Mouse (Mus musculus): Measurements from ENCODE around the gene Dnph1. TPM values are rescaled to one million over a fixed set of nuclear protein-coding genes. Genes with fewer than 3 reads are reported as not detected.
"Not testable (repeated sequence)": the region's sequence is repeated elsewhere in the genome, so short reads cannot be mapped to it uniquely, and the experiment has no call there.

Dnph1 gene
- polyA plus RNA-seq, 1 experiment, result 9.4 TPM

DNA sequence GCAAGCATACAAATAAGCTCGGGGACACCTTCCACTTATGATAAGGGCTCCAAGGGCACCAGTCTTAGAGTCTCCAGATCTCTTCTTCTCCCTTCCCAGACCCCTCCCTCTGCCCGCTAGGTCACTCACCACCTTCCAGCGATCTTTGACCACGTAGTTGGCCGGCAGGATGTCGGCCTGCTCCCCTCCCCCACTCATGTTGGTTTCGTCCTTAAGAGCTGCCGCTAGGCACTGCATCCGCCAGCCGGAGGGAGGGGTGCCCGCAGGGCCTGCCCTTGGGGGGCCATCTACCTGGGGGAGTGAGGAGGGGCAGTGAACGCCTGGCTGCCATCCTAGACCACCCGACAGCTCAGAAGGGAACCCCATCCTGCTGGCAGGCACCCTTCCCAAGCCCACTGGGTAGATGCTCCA is 12.5 kb upstream of the Dnph1 start:
- Histone ChIP-seq H3K4me1 (ENCODE audit: control insufficient read depth, insufficient read depth, low read length) (peaks cover 19% of the 10 kb centered on the region), H3K27me3 (ENCODE audit: control insufficient read depth, insufficient read depth, low read length) (no peaks in the 10 kb centered on the region), H3K4me3 (ENCODE audit: control insufficient read depth, low read depth, low read length) (peak overlapping the region; percentile 52), H3K36me3 (ENCODE audit: control insufficient read depth, insufficient read depth, low read length) (no peaks in the 10 kb centered on the region), H3K27ac (ENCODE audit: control insufficient read depth, insufficient read depth, low read depth, low read length) (no peak overlapping the region)
- TF ChIP-seq POLR2A (IDR thresholded peaks at IDR 0.05; ENCODE audit: control insufficient read depth, low read depth, low read length), result no peak

- Histone ChIP-seq H3K36me3 (ENCODE audit: control insufficient read depth, insufficient read depth, low read length) (no peaks in the 10 kb centered on the region), H3K27me3 (ENCODE audit: control insufficient read depth, insufficient read depth, low read length) (no peaks in the 10 kb centered on the region), H3K27ac (ENCODE audit: control insufficient read depth, insufficient read depth, low read depth, low read length) (no peak overlapping the region), H3K4me3 (ENCODE audit: control insufficient read depth, low read depth, low read length) (peak overlapping the region; percentile 52), H3K4me1 (ENCODE audit: control insufficient read depth, insufficient read depth, low read length) (peaks cover 19% of the 10 kb centered on the region)
- no peak for TF ChIP-seq CTCF (IDR thresholded peaks at IDR 0.05; ENCODE audit: control insufficient read depth, insufficient read depth, insufficient replicate concordance, low read depth, low read length)
- no peak for TF ChIP-seq POLR2A (IDR thresholded peaks at IDR 0.05; ENCODE audit: control insufficient read depth, low read depth, low read length)
Observed at GRCm38 (mm10) chr17:46484461-46484875, 12.0 kb upstream of the Dnph1 start.

- no peaks in the 10 kb centered on the region for H3K36me3 ChIP-seq (ENCODE audit: control insufficient read depth, insufficient read depth, low read length)
- H3K4me3 ChIP-seq (ENCODE audit: control insufficient read depth, low read depth, low read length), result peak overlapping the region; percentile 86
- TF ChIP-seq CTCF (IDR thresholded peaks at IDR 0.05; ENCODE audit: control insufficient read depth, insufficient read depth, insufficient replicate concordance, low read depth, low read length) (no peak), POLR2A (IDR thresholded peaks at IDR 0.05; ENCODE audit: control insufficient read depth, low read depth, low read length) (no peak)
- no peak overlapping the region for H3K27ac ChIP-seq (ENCODE audit: control insufficient read depth, insufficient read depth, low read depth, low read length)
- peaks cover 19% of the 10 kb centered on the region for H3K4me1 ChIP-seq (ENCODE audit: control insufficient read depth, insufficient read depth, low read length)
- H3K27me3 ChIP-seq (ENCODE audit: control insufficient read depth, insufficient read depth, low read length), result no peaks in the 10 kb centered on the region
Observed at GRCm38 (mm10) chr17:46486995-46487394, 9.5 kb upstream of the Dnph1 start.

DNA sequence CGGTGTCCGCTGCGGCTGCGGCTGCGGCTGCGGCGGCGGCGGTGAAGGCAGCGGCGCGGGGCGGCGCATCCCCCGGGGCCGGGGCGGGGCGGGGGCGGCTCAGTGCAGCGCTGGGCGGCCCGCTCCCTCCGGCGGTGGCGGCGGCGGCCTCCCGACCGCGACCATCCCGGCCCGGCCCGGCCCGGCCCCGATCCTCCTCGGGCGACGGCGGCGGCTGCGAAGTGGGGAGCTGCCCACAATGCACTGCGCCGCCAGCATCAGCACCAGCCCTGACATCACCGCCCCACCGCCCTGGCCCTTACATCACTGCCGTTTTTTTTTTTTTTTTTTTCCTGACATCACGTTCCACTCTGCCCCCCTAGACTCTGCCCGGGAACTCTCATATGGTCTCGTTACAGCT is 9.1 kb upstream of the Dnph1 start, which contains the start of gene Ttbk1:
Gene Ttbk1 (minus strand): TSS at position 245 of the 400 bp plus-strand sequence.
- TF ChIP-seq CTCF (IDR thresholded peaks at IDR 0.05; ENCODE audit: control insufficient read depth, insufficient read depth, insufficient replicate concordance, low read depth, low read length) (no peak), POLR2A (IDR thresholded peaks at IDR 0.05; ENCODE audit: control insufficient read depth, low read depth, low read length) (no peak)
- no peaks in the 10 kb centered on the region for H3K27me3 ChIP-seq (ENCODE audit: control insufficient read depth, insufficient read depth, low read length)

DNA sequence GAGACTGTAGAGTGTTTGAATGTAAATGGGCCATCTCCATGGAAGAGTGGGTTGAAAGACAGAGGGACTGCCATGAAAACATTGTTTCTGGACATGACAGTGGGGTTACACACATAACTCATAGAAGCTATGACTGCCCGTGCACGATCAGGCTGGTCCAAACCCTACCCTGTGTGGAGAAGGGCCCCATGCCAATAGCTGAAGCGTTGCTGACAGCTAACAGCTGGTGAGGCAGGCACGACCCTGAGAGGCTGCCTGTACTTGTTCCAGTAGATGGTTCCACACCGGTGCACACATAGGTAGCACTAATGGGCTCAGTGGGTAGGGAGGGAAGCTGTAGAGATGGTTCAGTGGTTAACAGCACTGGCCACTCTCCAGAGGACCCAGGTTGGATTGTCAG is 1.0 kb upstream of the Dnph1 start:
- TF ChIP-seq CTCF (IDR thresholded peaks at IDR 0.05; ENCODE audit: control insufficient read depth, insufficient read depth, insufficient replicate concordance, low read depth, low read length) (no peak), POLR2A (IDR thresholded peaks at IDR 0.05; ENCODE audit: control insufficient read depth, low read depth, low read length) (no peak)
- H3K4me3 ChIP-seq (ENCODE audit: control insufficient read depth, low read depth, low read length), result no peak overlapping the region
- peaks cover 7% of the 10 kb centered on the region for H3K4me1 ChIP-seq (ENCODE audit: control insufficient read depth, insufficient read depth, low read length)
- H3K36me3 ChIP-seq (ENCODE audit: control insufficient read depth, insufficient read depth, low read length), result no peaks in the 10 kb centered on the region; the same call in 1 of the 2 replicates
- no peak overlapping the region for H3K27ac ChIP-seq (ENCODE audit: control insufficient read depth, insufficient read depth, low read depth, low read length)
- H3K27me3 ChIP-seq (ENCODE audit: control insufficient read depth, insufficient read depth, low read length), result no peaks in the 10 kb centered on the region

More for the DNA sequence above, 9.1 kb upstream of the Dnph1 start, which contains the start of gene Ttbk1:
- Histone ChIP-seq H3K27ac (ENCODE audit: control insufficient read depth, insufficient read depth, low read depth, low read length) (peak within 1 kb of the TSS; percentile 47), H3K4me1 (ENCODE audit: control insufficient read depth, insufficient read depth, low read length) (peaks cover 19% of the 10 kb centered on the region), H3K4me3 (ENCODE audit: control insufficient read depth, low read depth, low read length) (peak within 1 kb of the TSS; percentile 86), H3K36me3 (ENCODE audit: control insufficient read depth, insufficient read depth, low read length) (no peaks in the 10 kb centered on the region)

GRCm38 (mm10) chr17:46496081-46496480 is 430 bp upstream of the Dnph1 start:
- H3K27me3 ChIP-seq (ENCODE audit: control insufficient read depth, insufficient read depth, low read length); H3K4me1 ChIP-seq (ENCODE audit: control insufficient read depth, insufficient read depth, low read length); H3K36me3 ChIP-seq (ENCODE audit: control insufficient read depth, insufficient read depth, low read length); H3K4me3 ChIP-seq (ENCODE audit: control insufficient read depth, low read depth, low read length); H3K27ac ChIP-seq (ENCODE audit: control insufficient read depth, insufficient read depth, low read depth, low read length): not testable (repeated sequence)

GRCm38 (mm10) chr17:46497956-46498355 is 1.4 kb downstream of the Dnph1 start:
- TF ChIP-seq CTCF (IDR thresholded peaks at IDR 0.05; ENCODE audit: control insufficient read depth, insufficient read depth, insufficient replicate concordance, low read depth, low read length) (no peak), POLR2A (IDR thresholded peaks at IDR 0.05; ENCODE audit: control insufficient read depth, low read depth, low read length) (no peak)
- Histone ChIP-seq H3K27me3 (ENCODE audit: control insufficient read depth, insufficient read depth, low read length) (no peaks in the 10 kb centered on the region), H3K4me3 (ENCODE audit: control insufficient read depth, low read depth, low read length) (no peak overlapping the region)

GRCm38 (mm10) chr17:46502775-46503174 is 6.3 kb downstream of the Dnph1 start:
- H3K27ac ChIP-seq (ENCODE audit: control insufficient read depth, insufficient read depth, low read depth, low read length), result no peak overlapping the region
- no peaks in the 10 kb centered on the region for H3K27me3 ChIP-seq (ENCODE audit: control insufficient read depth, insufficient read depth, low read length)
- H3K4me1 ChIP-seq (ENCODE audit: control insufficient read depth, insufficient read depth, low read length), result no peaks in the 10 kb centered on the region; the same call in 1 of the 2 replicates
- H3K4me3 ChIP-seq (ENCODE audit: control insufficient read depth, low read depth, low read length), result no peak overlapping the region
- no peak for TF ChIP-seq POLR2A (IDR thresholded peaks at IDR 0.05; ENCODE audit: control insufficient read depth, low read depth, low read length)
- H3K36me3 ChIP-seq (ENCODE audit: control insufficient read depth, insufficient read depth, low read length), result no peaks in the 10 kb centered on the region; the same call in 1 of the 2 replicates

More at GRCm38 (mm10) chr17:46497956-46498355, 1.4 kb downstream of the Dnph1 start:
- Histone ChIP-seq H3K27ac (ENCODE audit: control insufficient read depth, insufficient read depth, low read depth, low read length) (no peak overlapping the region), H3K36me3 (ENCODE audit: control insufficient read depth, insufficient read depth, low read length) (no peaks in the 10 kb centered on the region; the same call in 1 of the 2 replicates), H3K4me1 (ENCODE audit: control insufficient read depth, insufficient read depth, low read length) (peaks cover 7% of the 10 kb centered on the region)

Measured in testis, adult 2 months (tissue).